Mouse (Mus musculus) lung, postnatal 0 days (tissue): ENCODE data around the gene Ccdc57.

ENCODE experiments used
- CTCF ChIP-seq: IDR thresholded peaks from 2 replicates; pipeline ENCODE4 v1.5.1; 2016; ENCODE audit warnings: antibody characterized with exemption, mild to moderate bottlenecking
- EP300 ChIP-seq: IDR thresholded peaks from 2 replicates; pipeline ENCODE4 v1.6.1; 2016; ENCODE audit warnings: antibody characterized with exemption, mild to moderate bottlenecking, control low read depth

GRCm38 (mm10) chr11:120853788-120854187 lies 78.9 kb downstream of the Ccdc57 start:
- TF ChIP-seq CTCF (no peak), EP300 (no peak)
